Mouse (Mus musculus) C2C12 (cell line): Measurements from ENCODE around the gene Gm20388. TPM values are rescaled to one million over a fixed set of nuclear protein-coding genes. Genes with fewer than 3 reads are reported as not detected.

Experiments
- H3K27me3 ChIP-seq: one replicate; pipeline ENCODE4 v1.6.1; 2011; ENCODE audit not compliant: control insufficient read depth, insufficient read depth, insufficient read length
- H3K36me3 ChIP-seq: one replicate; pipeline ENCODE4 v1.6.1; 2011; ENCODE audit not compliant: control insufficient read depth, insufficient read depth
- H3K4me3 ChIP-seq: one replicate; pipeline ENCODE4 v1.5.1; 2011; ENCODE audit warnings: mild to moderate bottlenecking, control low read depth; ENCODE audit not compliant: poor library complexity, insufficient read depth, severe bottlenecking
- H3K79me2 ChIP-seq: one replicate; pipeline ENCODE4 v1.6.1; 2011; ENCODE audit not compliant: control insufficient read depth, insufficient read depth
- H3K79me3 ChIP-seq: one replicate; pipeline ENCODE4 v1.6.1; 2011; ENCODE audit warnings: low read depth, control low read depth
- H3ac ChIP-seq: one replicate; pipeline ENCODE3; 2011; ENCODE audit warnings: low read depth; ENCODE audit not compliant: control insufficient read depth, insufficient read length
- CEBPB ChIP-seq: IDR thresholded peaks from one replicate; pipeline ENCODE4 v1.6.1; 2011; ENCODE audit warnings: low read depth, mild to moderate bottlenecking, control low read depth, moderate library complexity
- CTCF ChIP-seq: IDR thresholded peaks from one replicate; pipeline ENCODE4 v1.5.1; 2011; ENCODE audit not compliant: control insufficient read depth, insufficient read depth, insufficient read length
- FOSL1 ChIP-seq: IDR thresholded peaks from one replicate; pipeline ENCODE4 v1.8.0; 2011; ENCODE audit warnings: mild to moderate bottlenecking, low read length; ENCODE audit not compliant: poor library complexity, insufficient read depth, severe bottlenecking
- MAX ChIP-seq: IDR thresholded peaks from one replicate; pipeline ENCODE4 v1.6.1; 2011; ENCODE audit warnings: mild to moderate bottlenecking, control low read depth
- MYOD1 ChIP-seq: IDR thresholded peaks from one replicate; pipeline ENCODE4 v1.6.1; 2011; ENCODE audit warnings: low read depth; ENCODE audit not compliant: control insufficient read depth, insufficient read length
- MYOG ChIP-seq: IDR thresholded peaks from one replicate; pipeline ENCODE4 v1.6.1; 2011; ENCODE audit not compliant: control insufficient read depth, insufficient read length; ENCODE audit errors: extremely low read depth
- USF1 ChIP-seq: IDR thresholded peaks from one replicate; pipeline ENCODE4 v1.6.1; 2011; ENCODE audit warnings: low read depth, mild to moderate bottlenecking, control low read depth, moderate library complexity
- polyA plus RNA-seq: library from polyadenylated mRNA; unstranded; fragments of >200 nt; fragmentation: generic; extraction: Trizol; gene quantifications from one replicate; pipeline ENCODE4 v1.2.1, GENCODE M21; 2012; ENCODE audit warnings: missing spikeins

Gm20388 gene
- polyA plus RNA-seq, 1 experiment: 15.0 TPM

DNA sequence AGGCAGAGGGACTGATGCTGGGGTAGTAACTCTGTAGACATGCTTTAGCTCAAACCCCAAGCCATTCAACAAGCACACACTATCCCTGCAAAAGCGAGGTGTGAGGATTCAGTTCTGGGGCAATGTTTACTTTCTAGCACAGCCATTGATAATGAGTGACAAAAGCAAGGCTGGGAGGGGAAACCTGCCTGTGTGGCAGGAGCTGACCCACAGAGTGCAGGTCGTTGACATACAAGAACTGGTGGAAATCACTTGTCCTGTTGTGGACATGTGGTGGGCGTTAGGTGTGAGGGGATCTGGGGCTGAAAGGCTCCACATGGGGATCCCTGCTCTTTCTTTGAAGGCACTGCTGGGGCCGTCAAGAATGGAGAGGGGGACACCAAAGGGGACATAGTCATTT, 4141.9 kb downstream of the Gm20388 start:
- Histone ChIP-seq H3K27me3 (no peaks in the 10 kb centered on the region), H3ac (no peak overlapping the region), H3K4me3 (no peak overlapping the region), H3K36me3 (peaks cover 10% of the 10 kb centered on the region), H3K79me3 (no peaks in the 10 kb centered on the region), H3K79me2 (no peaks in the 10 kb centered on the region)
- TF ChIP-seq FOSL1 (no peak), MYOG (no peak), MYOD1 (no peak)

DNA sequence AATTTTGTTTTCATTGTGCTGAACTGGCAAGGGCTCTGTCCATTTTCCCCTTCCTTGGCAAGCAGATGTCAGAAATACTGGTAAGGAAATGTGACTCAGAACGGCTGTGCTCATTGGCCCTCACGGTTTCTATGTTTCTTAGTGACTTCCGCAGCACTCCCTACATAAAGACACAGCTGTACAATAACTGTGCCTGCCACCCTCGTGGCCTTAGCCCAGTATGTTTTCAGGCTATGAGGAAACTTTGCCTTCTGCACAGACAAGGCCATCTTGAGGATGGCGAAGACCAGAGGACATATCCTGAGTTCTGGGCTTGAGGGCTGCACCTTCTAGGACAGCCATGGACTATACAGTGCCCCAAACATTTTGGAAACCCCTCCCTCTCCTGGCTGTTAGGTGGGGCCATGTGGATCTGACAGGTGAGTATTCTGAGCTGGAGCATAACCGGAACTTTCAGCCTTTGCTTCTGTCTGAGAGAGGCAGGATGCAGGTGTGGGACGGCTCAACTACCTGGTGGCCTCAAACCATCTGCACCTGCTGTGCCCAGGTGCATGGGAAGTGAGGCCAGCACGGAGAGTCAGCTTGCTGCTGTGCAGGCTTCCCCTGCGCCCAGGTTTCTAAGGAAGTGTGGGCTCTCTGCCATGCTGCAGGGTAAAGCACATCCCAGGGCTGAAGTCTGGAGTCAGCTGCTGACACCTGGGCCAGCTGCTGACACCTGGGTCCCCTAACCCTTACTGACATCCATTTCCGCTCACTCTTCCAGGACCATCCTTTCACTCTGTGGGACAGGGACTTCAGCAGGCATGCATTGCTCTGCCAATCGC, 4146.4 kb downstream of the Gm20388 start:
- Histone ChIP-seq H3K79me2 (no peaks in the 10 kb centered on the region), H3K4me3 (no peak overlapping the region), H3K27me3 (no peaks in the 10 kb centered on the region), H3K79me3 (no peaks in the 10 kb centered on the region), H3K36me3 (no peaks in the 10 kb centered on the region), H3ac (no peak overlapping the region)
- no peak for TF ChIP-seq FOSL1
- TF ChIP-seq CEBPB: no peak
- TF ChIP-seq MYOG: no peak
- TF ChIP-seq CTCF: no peak
- TF ChIP-seq MYOD1: no peak

DNA sequence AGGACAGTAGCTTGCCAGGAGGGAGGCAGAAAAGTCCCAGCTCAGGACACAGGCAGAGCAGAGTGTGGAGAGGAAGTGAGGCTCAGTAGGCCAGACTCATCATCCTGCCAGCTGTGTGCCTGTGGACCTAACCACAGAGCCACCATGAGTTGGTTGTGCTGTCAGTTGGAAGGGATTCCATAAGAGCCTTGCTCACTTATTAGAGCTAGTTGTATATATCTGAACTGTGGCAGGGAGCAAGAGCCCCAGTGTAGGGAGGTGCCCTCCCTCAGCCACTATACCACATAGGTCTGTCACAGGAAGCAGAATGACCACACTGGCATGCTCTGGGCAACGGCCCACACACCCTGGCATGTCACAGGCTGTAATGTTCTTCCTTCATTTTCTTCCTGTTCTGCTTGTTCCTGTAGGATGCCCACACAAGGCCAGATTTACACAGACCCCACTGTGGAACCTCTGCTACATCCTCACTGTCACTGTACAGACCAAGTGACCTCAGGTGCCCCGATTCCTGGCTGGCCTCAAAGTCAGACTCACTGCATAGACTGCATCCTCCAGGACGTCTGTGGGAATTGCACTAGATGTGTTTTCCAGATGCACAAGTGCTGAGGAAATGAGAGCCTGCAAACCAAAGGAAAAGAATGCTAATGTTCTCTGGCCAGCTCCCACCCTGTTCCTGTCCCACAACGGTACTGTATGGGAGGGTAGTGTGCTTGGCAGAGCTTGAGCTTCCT, 4155.9 kb downstream of the Gm20388 start:
- no peaks in the 10 kb centered on the region for H3K36me3 ChIP-seq
- no peaks in the 10 kb centered on the region for H3K27me3 ChIP-seq
- H3K4me3 ChIP-seq: no peak overlapping the region
- H3K79me2 ChIP-seq: no peaks in the 10 kb centered on the region
- no peaks in the 10 kb centered on the region for H3K79me3 ChIP-seq
- H3ac ChIP-seq: peak overlapping the region; percentile 31
- TF ChIP-seq USF1 (no peak), CEBPB (no peak), MYOD1 (peak; percentile 11), FOSL1 (no peak), CTCF (no peak), MAX (no peak), MYOG (no peak)

DNA sequence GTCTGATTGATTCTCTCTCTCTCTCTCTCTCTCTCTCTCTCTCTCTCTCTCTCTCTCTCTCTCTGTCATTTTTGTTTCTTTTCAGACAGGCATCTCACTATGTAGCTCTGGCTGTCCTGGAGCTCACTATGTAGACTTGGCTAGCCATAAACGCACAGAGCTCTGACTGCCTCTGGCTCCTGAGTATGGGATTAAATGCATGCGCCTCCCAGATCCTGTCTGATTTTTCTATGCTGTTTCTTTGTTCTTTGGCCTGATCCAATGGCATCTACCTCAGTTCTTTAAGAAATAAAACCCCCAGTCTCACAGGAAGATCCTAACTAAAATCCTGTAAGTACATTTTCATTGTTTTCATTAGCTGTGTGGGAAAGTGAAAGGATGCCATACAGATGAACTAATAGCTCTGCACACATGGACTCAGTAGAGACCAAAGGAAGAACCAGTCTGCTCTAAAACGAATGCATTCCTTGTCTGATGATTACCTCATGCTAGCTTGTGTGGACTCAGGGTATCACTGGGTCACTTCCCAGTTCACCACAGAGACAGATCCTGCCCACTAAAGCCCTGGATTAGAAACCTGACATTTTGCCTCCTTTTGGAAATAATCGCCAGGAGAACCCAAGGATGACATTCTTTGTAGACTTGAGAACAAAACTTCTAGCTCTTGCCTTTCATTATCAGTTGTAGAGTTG, 4156.6 kb downstream of the Gm20388 start:
- H3K27me3 ChIP-seq: no peaks in the 10 kb centered on the region
- no peaks in the 10 kb centered on the region for H3K79me2 ChIP-seq
- TF ChIP-seq CTCF (no peak), MYOD1 (no peak), CEBPB (no peak), MAX (no peak), USF1 (no peak), MYOG (no peak), FOSL1 (no peak)
- no peak overlapping the region for H3K4me3 ChIP-seq
- H3K36me3 ChIP-seq: no peaks in the 10 kb centered on the region
- no peaks in the 10 kb centered on the region for H3K79me3 ChIP-seq
- H3ac ChIP-seq: no peak overlapping the region

DNA sequence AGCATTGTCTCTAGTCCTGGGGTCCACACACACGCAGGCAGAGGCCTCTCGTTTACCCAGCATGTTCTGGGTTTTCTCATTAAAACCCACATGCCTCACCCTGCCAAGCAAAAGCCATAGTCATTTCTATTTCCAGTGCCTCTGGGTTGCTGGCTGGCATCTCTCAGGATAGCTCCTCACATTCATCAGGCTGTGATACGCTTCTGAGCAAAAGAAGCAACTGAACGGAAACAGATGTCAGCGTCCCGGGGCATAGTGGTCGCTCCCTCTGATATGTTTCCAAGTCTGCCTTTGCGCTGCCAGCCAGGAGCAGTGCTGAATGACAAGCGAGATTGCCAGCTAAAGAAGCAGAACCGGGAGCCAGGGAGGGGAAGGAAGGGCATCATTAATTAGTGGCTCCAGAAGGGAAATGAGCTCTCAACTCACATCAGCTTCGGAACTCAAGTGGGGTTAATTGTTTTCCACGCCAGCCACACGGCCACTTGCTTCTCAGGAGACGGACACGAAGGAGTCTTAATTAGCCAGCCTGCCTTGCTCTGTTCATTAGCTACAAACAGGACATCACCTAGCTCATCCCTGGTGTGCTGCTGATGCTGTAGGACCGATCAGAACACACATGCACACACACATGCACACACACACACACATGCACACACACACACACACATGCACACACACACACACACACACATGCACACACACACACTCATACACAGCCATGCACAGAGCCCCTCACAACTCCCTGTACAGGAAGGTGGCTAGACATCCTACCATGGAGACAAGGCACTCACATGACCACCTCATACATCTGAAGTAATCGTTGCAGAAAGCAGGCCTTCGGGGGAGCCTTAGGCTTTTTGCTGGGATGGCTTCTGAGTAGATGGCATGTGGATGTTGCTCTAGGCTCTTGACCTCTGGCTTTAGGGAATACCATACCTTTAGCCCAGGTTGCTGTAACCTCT, 4160.0 kb downstream of the Gm20388 start:
- H3ac ChIP-seq: no peak overlapping the region
- no peak for TF ChIP-seq CTCF
- TF ChIP-seq MYOD1: no peak
- no peaks in the 10 kb centered on the region for H3K79me3 ChIP-seq
- H3K27me3 ChIP-seq: no peaks in the 10 kb centered on the region
- no peak overlapping the region for H3K4me3 ChIP-seq
- H3K36me3 ChIP-seq: no peaks in the 10 kb centered on the region
- no peaks in the 10 kb centered on the region for H3K79me2 ChIP-seq
